In the genomic region with DNA sequence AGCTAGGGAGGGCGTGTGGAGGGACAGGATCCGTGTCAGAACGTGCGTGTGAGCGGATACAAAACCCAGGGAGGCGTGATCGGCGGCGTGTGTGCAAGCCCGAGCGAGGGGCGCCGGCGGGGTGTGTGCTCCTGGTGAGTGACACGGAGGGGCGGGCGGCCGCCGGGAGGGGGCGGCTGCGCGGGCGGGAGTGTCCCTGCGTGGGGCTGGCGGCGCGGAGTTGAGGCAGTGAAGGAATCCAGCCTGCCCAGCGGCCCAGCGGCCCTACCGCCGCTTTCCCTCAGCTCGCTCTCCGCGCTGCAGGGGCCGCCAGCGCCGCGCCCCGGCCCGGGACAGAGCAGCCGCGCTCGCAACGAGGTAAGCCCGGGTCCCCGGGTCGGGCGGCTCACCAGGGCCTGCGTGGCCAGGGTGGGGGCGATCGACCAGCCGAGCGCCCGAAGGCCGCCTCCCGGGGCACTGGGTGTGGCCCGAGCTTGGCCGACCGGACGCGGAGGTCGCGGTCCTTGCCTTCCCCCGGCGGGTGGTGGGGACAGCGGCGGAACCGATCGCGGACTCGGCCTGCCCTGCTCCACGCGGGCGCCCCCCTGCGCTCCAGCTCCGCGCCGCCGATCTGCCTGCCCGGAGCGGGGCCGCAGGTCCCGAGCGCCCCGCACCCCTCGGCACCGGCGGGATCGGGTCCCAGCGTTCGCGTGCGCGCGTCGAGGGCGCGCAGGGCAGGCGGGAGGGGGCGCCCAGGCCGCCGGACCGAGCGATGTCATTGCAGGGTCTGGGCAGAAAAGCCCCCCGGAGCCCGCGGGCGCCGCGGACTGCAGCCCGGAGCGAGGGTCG, we compare ENCODE assay signal across 8 mouse cellular contexts. TPM values are rescaled to one million over a fixed set of nuclear protein-coding genes. Genes with fewer than 3 reads are reported as not detected.
DNase-seq lines count a peak whose midpoint lies in the region; ATAC-seq and TF ChIP-seq lines count a peak whose summit lies in the region.

No protein-coding gene starts in this region.

- no peak; the same call in 1 of the 2 replicates for TF ChIP-seq CTCF in forebrain, postnatal 0 days (IDR thresholded peaks at IDR 0.05; ENCODE audit: low read depth)

- H3K36me3 ChIP-seq in ES-E14 (ENCODE audit: control insufficient read depth, insufficient read depth, low read length, poor library complexity, severe bottlenecking): no peaks in the 10 kb centered on the region
- H3K36me3 ChIP-seq in forebrain, postnatal 0 days (ENCODE audit: insufficient read depth): no peaks in the 10 kb centered on the region
- no peaks in the 10 kb centered on the region for H3K36me3 ChIP-seq in lung, embryonic 15.5 days

- peak overlapping the region; percentile 88 for H3K4me2 ChIP-seq in forebrain, postnatal 0 days (ENCODE audit: low read depth)
- peak overlapping the region; percentile 85 for H3K4me2 ChIP-seq in lung, embryonic 15.5 days

- DNase-seq in ES-E14 (ENCODE audit: low read depth, low spot score): no peak
- DNase-seq in cerebellum, adult 18-20 months: peak; percentile 18 to 34
- DNase-seq in forebrain, postnatal 0 days: peak; percentile 79
- peak; percentile 63 for DNase-seq in heart, postnatal 25 days (ENCODE audit: low spot score)
- peak; percentile 20 to 39 for DNase-seq in layer of hippocampus, adult 8-10 months (ENCODE audit: low spot score in 2 of 2)
- DNase-seq in retina, postnatal 1 day: peak; percentile 79
- DNase-seq in urinary bladder, adult 2 months (ENCODE audit: low spot score): peak; percentile 76

- in situ Hi-C loops in ES-E14 (cut with MboI; ENCODE audit: low sequenced_read_pairs in 2 of 2, unreplicated experiment in 2 of 2): no loop called here

- H3K27me3 ChIP-seq in forebrain, postnatal 0 days (ENCODE audit: insufficient read depth, low read length): no peaks in the 10 kb centered on the region
- no peaks in the 10 kb centered on the region for H3K27me3 ChIP-seq in lung, embryonic 15.5 days

- 0 out of 4 replicates have a peak, but pooled peaks cover 0 to 2% of the 10 kb centered on the region in 2 experiments for H3K4me1 ChIP-seq in ES-E14 (ENCODE audit: control insufficient read depth in 2 of 2, insufficient read depth in 2 of 2, low read length in 2 of 2, poor library complexity in 1 of 2)
- 0 out of 2 replicates have a peak, but pooled peaks cover 3% of the 10 kb centered on the region for H3K4me1 ChIP-seq in forebrain, postnatal 0 days (ENCODE audit: insufficient read depth)
- peaks cover 20% of the 10 kb centered on the region for H3K4me1 ChIP-seq in lung, embryonic 15.5 days

- H3K4me3 ChIP-seq in ES-E14 (ENCODE audit: insufficient read depth in 1 of 2, low read depth in 1 of 2, low read length in 2 of 2, poor library complexity in 1 of 2, severe bottlenecking in 1 of 2): peak overlapping the region; percentile 70 to 79
- H3K4me3 ChIP-seq in forebrain, postnatal 0 days (ENCODE audit: low read depth, low read length): peak overlapping the region; percentile 85
- H3K4me3 ChIP-seq in lung, embryonic 15.5 days: peak overlapping the region; percentile 66

- no peak overlapping the region for H3K27ac ChIP-seq in ES-E14 (ENCODE audit: insufficient read depth, low read depth, low read length, poor library complexity, severe bottlenecking)
- peak overlapping the region; percentile 85 for H3K27ac ChIP-seq in forebrain, postnatal 0 days (ENCODE audit: low read depth, low read length)
- peak overlapping the region; percentile 94 for H3K27ac ChIP-seq in lung, embryonic 15.5 days

- intact Hi-C loops in heart, postnatal 25 days (cut with DNase I): loop anchor here (1.0 to 5.0 kb wide), 2 partner anchors 78 to 172 kb away; no protein-coding TSS in a partner anchor

- H3K9ac ChIP-seq in ES-E14 (ENCODE audit: insufficient read depth, low read depth, low read length, poor library complexity, severe bottlenecking): peak overlapping the region; percentile 77
- H3K9ac ChIP-seq in forebrain, postnatal 0 days: peak overlapping the region; percentile 78
- peak overlapping the region; percentile 79 for H3K9ac ChIP-seq in lung, embryonic 15.5 days

- 2% methylated on average over 102 of the region's 113 CpGs for WGBS in forebrain, postnatal 0 days
- under 1% methylated on average over 97 of the region's 113 CpGs for WGBS in lung, embryonic 15.5 days

- ATAC-seq in forebrain, postnatal 0 days: peak; percentile 87
- ATAC-seq in lung, embryonic 15.5 days (ENCODE audit: borderline replicate concordance, extremely low read depth, low FRiP score, low TSS enrichment): peak; percentile 86

- no peaks in the 10 kb centered on the region for H3K9me3 ChIP-seq in ES-E14 (ENCODE audit: control insufficient read depth, insufficient read depth, low read depth, low read length)
- no peaks in the 10 kb centered on the region for H3K9me3 ChIP-seq in forebrain, postnatal 0 days (ENCODE audit: low read length)
- no peaks in the 10 kb centered on the region for H3K9me3 ChIP-seq in lung, embryonic 15.5 days

TF ChIP-seq in ES-E14, 5 proteins besides CTCF, POLR2A, EP300 and RAD21:
- TF ChIP-seq MAFK (IDR thresholded peaks at IDR 0.05; ENCODE audit: insufficient read depth, low read depth, low read length): no peak
- TF ChIP-seq CHD2 (IDR thresholded peaks at IDR 0.05; ENCODE audit: low read depth, low read length): no peak
- no peak for TF ChIP-seq HCFC1 (IDR thresholded peaks at IDR 0.05; ENCODE audit: borderline replicate concordance, insufficient read depth, low read length)
- TF ChIP-seq ZNF384 (IDR thresholded peaks at IDR 0.05; ENCODE audit: low read depth, low read length): no peak
- no peak for TF ChIP-seq ZC3H11A (IDR thresholded peaks at IDR 0.05; ENCODE audit: borderline replicate concordance, low read depth, low read length)
TF ChIP-seq in ES-E14: peak in this region for 0.

RNA-seq across cellular contexts. Expression of gene Spats2l, which starts 0.9 kb away (rescaled TPM):
- 1.3 and 2.3 TPM in 2 replicates for total RNA-seq in ES-E14 (2012; rRNA removed)
- 26.7 and 35.8 TPM in 2 replicates for total RNA-seq in forebrain, postnatal 0 days (2014; rRNA removed)
- 40.0 and 52.3 TPM in 2 replicates for polyA plus RNA-seq in forebrain, postnatal 0 days (2015; fragmentation: Nextera tagmentation; extraction: Ambion mirVana)
- total RNA-seq in heart, postnatal 25 days (2021): 1 to 10 TPM; 8.6 to 9.1 TPM
- 10 to 100 TPM; 21.9 to 27.8 (median 23.0) TPM for total RNA-seq in layer of hippocampus, adult 8-10 months (2022)
- polyA plus RNA-seq in lung, embryonic 15.5 days (2015; fragmentation: Nextera tagmentation; extraction: Ambion mirVana): 73.7 and 79.6 TPM in 2 replicates
- polyA plus RNA-seq in urinary bladder, adult 2 months (2012; rRNA removed): 27.9 and 31.1 TPM in 2 replicates
